Mouse (Mus musculus): ENCODE data around the gene Clcnka. TPM values are rescaled to one million over a fixed set of nuclear protein-coding genes. Genes with fewer than 3 reads are reported as not detected.

The Clcnka gene
- polyA plus RNA-seq, 1 experiment = not detected

- no peak overlapping the region for H3K27ac ChIP-seq (ENCODE audit: insufficient read depth, low read depth, low read length)
- no peaks in the 10 kb centered on the region for H3K36me3 ChIP-seq (ENCODE audit: control insufficient read depth, insufficient read depth, low read length)
- TF ChIP-seq POLR2A (IDR thresholded peaks at IDR 0.05; ENCODE audit: low read depth, low read length) (no peak), CTCF (IDR thresholded peaks at IDR 0.05; ENCODE audit: extremely low read depth, insufficient read length, insufficient replicate concordance, low read depth, low read length) (no peak)
- 88% methylated on average over 5 of the region's 5 CpGs for WGBS
- no peaks in the 10 kb centered on the region for H3K27me3 ChIP-seq (ENCODE audit: control insufficient read depth, insufficient read depth, low read length)
- no peak overlapping the region for H3K4me3 ChIP-seq (ENCODE audit: low read depth, low read length)
- peaks cover 3% of the 10 kb centered on the region; the same call in 1 of the 2 replicates for H3K4me1 ChIP-seq (ENCODE audit: control insufficient read depth, insufficient read depth, insufficient read length, low read length)
These were observed 63.8 kb downstream of the Clcnka start for GRCm38 (mm10) chr4:141334695-141335094.

Other genes with a start within 250 kb of the Clcnka start
- 0.51 and 0.81 TPM in 2 replicates for gene Rsg1, start 184.8 kb downstream of the Clcnka start, polyA plus RNA-seq (2012; rRNA removed)
- 29.3 and 48.8 TPM in 2 replicates for gene Arhgef19, start 159.2 kb downstream of the Clcnka start, polyA plus RNA-seq (2012; rRNA removed)
- gene Epha2, start 97.5 kb downstream of the Clcnka start, polyA plus RNA-seq (2012; rRNA removed) = 28.3 and 86.3 TPM in 2 replicates
- 0.77 and 1.8 TPM in 2 replicates for gene Fam131c, start 30.5 kb downstream of the Clcnka start, polyA plus RNA-seq (2012; rRNA removed)
- not detected in 2 replicates for gene Clcnkb, start 17.3 kb upstream of the Clcnka start, polyA plus RNA-seq (2012; rRNA removed)
- gene Hspb7, start 22.1 kb upstream of the Clcnka start, polyA plus RNA-seq (2012; rRNA removed) = 4.7 and 5.8 TPM in 2 replicates
- gene Srarp, start 37.4 kb upstream of the Clcnka start, polyA plus RNA-seq (2012; rRNA removed) = not detected in 2 replicates
- gene Zbtb17, start 45.9 kb upstream of the Clcnka start, polyA plus RNA-seq (2012; rRNA removed) = 26.3 and 47.0 TPM in 2 replicates
- gene Spen, start 139.9 kb upstream of the Clcnka start, polyA plus RNA-seq (2012; rRNA removed) = 30.8 and 56.0 TPM in 2 replicates
- gene Fblim1, start 207.4 kb upstream of the Clcnka start, polyA plus RNA-seq (2012; rRNA removed) = 55.3 and 108 TPM in 2 replicates
- 46.5 and 61.9 TPM in 2 replicates for gene Tmem82, start 219.9 kb upstream of the Clcnka start, polyA plus RNA-seq (2012; rRNA removed)
- gene Slc25a34, start 225.1 kb upstream of the Clcnka start, polyA plus RNA-seq (2012; rRNA removed) = 11.2 and 25.3 TPM in 2 replicates